Mouse (Mus musculus): ENCODE results near the gene Pdgfb.

GRCm38 (mm10) chr15:79995552-79995951 is 19.2 kb downstream of the Pdgfb start:
- TF ChIP-seq CTCF (IDR thresholded peaks at IDR 0.05; ENCODE audit: low read depth), result no peak
- no peak for TF ChIP-seq EP300 (IDR thresholded peaks at IDR 0.05; ENCODE audit: low read depth)
